Mouse (Mus musculus) ovary, postnatal 10 days (tissue): ENCODE data around the gene Daam1.

Experiments used
- DNase-seq: peaks from one replicate; pipeline ENCODE4 v3.0.0; 2022; ENCODE audit warnings: low spot score

The Daam1 gene

DNA sequence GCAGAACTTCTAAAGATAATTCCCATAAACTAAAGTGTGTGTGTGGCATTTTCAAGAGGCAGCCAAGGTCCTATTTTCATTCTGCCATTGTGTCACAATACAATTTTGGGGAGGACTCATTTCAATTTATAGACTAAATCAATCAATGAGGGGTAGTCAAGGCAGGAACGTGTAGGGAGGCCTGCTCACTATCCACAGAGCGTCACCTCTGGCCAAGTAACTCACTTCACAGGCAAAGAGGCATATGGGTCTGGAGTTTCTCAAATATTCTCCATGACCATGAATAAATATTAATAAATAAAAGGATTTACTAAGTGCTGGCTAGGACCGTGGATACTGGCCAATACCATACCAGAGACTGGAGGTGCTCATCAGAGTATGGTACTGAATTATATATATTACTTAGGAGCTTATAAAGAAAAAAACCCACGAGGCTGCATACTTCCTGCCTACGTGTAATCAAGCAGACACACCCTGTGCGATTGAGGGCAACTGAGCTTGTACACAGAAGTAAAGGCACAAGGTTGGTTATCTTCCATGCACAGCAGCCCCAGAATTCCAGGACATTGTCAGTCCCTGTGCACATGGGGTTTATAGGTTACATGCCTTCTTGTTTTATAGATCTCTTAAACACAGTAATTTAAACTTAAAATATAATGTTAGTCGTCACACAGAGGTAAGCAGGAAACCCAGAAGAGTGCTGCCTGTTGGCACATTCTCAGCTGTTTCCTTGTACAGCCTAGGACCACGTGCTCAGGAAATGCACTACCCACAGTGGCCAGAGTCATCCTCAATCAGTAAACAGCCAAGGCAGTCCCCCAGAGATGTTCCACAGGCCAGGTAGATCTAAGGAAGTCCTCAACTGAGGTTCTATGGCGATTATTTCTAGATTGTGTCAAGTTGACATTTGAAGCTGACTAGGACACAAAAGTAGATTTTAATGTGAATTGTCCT lies 101.8 kb downstream of the Daam1 start:
- DNase-seq = no peak

DNA sequence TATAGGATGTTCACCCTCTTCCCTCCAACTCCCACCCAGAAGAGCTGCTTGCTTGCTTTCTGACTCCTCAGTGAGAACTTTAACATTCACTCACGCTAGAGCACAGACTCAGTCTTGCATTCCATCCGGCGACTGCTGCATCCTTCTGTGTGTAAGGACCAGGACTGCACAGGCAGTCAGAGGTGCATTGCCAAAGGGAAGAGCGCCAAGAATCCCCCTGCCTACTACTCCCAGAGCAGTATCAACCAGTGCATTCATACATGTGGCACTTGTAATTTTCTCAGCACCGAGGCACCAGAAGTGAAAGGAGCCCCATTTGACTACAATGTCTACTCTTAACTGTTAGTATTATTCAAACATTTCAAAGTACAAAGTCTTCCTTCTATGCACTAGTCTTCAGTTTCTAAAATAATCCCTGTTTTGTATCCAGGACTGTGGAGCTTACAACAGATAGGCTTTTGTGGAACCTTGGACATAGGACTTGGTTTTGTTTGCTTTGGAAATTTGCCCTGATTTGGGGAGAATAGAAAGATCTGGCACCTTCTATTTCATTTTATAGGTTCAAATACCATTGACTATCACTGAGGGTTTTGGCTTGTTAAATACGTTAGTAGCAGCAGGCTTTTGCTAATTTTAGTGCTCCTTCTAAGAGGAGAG lies 103.2 kb downstream of the Daam1 start:
- DNase-seq = no peak

DNA sequence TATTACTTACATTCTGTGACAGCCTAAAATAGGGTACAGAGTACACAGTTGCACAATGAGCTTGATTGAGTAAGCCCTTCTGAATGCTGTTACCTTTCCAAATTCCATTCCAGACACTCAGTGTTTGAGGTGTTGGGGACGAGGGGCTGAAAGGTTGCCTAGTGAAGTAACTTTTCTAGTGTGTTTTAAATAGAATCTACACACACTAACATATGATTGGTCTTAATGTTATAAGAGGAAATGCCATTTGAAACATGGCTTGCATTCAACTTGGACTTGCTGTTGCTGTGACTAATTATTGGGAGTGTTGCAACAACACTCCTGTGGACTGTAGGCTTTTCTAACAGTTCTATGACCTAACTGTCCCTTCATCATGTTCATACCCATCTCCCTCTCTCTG lies 105.8 kb downstream of the Daam1 start:
- DNase-seq = no peak

DNA sequence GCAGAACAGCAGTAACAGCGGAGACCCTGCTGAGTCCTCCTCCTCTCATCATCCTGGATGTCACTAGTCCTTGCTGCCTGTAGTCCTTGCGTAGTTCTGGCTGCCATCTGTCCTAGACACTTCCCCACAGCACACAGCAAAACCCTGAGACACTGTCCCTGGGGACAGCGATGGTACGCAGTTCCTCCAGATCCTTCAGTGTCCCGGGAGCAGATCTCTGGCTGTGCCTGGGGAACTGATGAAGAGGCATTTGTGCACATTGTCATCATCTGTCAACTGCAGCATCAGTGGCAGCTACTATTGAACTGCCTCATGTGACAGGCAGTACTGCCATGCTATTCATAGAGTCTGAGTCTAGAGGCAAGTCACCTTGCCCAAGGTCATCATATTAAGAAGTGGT lies 107.6 kb downstream of the Daam1 start:
- no peak for DNase-seq

DNA sequence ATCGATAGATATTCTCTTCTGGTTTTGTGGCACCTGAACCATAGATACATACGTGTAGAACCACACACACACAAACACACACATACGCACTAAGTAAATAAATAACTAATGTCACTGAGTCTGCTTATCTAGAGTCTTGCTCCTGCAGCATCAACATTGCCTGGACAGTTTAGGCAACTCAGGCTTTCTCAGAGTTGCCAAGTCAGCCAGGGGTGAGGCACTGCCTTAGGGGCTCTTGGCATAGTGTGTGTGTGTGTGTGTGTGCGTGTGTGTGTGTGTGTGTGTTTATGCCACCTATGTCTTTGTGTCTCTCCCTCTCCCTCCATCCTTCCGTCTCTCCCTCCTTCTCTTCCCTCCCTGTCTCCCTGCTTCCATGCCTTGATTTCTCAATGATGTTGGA lies 110.4 kb downstream of the Daam1 start:
- no peak for DNase-seq

DNA sequence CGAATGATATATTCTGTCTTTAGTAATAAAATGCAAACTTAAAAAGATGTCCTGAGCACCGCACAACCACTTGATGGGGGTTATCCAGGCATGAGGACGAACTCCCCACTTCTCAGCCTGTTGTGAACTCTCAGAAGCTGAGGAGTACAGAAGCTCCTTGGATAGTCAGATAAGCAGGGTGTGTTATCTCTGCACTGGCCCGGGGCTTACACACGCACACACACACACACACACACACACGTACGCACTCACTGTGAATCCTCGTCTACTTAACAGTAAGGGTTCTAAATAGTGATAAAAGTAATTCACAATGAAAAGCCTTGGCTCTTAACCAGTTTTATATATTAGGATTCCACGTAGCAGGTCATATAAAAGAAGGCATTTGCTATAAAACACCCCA lies 112.2 kb downstream of the Daam1 start:
- DNase-seq = no peak

DNA sequence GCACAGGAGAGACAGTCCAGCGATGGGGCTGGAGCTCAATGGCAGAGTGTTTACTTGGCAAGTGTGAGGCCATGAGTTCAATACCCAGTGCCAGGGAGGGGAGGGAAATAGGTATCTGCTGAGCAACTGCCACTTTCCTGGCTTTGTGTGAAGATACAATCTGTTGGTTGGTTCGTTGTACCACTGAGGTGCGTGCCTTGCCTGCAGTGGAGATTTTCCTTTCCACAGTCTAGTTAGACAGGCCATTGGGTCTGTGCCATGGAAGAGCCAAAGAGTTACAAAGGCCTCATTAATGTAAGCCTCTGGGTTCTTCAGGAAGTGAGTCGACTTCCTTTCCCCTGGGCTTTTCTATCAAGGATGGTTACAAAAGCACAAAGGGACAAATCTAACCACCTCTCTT lies 112.8 kb downstream of the Daam1 start:
- no peak for DNase-seq

DNA sequence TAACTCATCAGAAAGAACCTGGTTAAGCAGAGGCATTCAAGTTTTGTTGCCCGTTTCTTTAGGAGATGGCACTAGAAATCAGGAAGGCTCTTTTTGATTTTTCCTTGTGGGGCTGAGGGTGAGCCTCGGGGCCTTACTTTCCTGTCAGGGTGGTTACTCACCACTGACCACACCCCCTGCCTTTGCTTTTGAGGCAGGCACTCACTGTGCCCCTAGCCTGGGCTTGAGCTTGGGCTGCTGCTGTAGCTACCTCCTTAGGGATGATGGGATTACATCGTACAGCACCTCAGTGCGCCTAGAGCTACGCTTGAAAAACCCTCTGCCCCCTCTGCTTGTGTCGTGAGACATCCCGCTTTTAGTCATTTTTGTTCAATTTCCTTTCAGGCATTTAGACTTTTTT lies 115.0 kb downstream of the Daam1 start:
- DNase-seq = no peak

DNA sequence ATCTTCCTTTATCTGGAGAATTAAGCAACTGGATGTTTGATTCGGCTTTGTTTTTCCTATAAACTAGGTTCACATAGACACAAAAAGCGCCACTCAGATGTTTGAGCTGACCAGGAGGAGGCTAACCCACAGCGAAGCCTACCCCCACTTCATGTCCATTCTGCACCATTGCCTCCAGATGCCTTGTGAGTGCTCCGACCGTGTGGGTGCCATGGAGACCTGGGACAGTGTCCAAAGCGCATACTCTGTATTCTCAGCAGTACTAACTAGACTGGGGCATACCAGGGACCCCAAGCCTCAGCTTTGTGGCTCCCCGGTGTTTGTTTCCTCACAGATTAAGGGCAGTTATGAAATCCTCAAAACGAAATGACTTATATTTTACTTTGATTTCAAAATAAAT lies 115.6 kb downstream of the Daam1 start:
- no peak for DNase-seq

DNA sequence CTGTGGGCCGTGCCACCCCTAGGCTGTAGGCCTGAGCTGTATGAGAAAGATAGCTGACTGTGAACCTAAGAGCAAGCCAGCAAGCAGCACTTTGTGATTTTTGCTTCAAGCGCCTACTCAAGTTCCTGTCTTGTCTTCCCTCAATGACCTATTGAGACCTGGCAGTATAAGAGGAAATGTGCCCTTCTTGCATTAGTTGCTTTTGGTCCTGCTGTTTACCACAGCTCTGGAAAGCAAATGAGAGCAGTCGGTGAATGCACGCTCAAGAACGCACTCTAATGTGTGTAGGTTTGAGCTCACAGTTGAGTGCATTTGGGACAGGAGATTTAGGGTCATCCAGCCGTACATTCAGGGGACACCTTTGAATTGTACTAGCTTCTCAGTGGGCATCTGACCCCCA lies 118.1 kb downstream of the Daam1 start:
- no peak for DNase-seq

DNA sequence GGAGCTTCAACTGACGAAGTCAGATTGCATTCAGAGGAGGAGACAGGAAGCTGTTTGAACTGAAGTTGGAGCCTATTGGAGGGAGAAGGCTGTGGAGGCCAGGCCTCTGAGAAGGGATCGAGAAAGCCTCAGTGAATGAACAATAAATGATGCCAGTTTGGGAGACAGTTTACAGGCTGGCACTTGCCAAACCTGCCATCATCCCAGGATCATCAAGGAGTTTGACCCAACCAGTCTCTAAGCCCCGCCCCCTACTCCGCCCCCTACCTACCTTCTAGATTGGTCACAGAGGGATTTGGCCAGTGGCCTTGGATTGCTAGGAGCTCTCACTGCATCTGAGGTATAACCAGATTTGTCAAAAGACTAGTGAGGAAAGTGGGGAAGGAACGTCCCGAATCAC lies 118.7 kb downstream of the Daam1 start:
- no peak for DNase-seq

DNA sequence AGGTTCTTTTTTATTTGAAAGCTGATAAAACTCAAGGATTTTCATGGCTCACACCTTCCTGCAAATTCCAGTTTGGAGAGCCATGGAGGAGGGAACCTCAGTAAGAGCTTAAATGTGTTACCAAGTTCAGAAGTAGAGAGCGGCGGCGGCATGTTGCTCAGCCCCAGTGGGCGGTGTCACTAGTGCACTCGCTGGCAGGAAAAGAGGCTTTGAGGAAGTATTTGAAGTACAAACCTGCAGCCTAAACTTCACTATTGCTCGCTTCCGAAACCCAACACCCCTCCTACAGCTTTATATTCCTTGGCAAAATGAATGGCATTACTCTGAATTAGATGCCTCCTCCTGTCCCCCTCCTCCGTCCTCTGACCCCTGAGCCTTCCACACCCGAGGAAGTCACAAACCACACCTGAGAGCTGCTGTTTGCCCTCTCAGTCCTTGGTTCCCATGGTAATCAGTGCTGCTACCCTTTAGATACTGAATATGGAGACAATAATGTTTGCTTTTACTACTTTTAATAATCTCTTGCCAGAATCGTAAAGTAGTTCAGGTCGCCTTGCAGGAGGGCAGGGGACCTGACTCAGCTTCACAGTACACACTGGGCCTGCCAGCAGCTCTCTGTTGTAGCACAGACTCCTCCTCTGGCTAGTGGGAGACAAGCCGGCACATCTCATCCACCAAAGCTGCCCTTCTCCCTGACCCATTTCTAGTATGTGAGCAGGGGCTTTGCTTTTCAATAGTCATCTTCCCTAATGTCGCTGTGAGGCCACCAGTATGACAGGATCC lies 119.4 kb downstream of the Daam1 start:
- no peak for DNase-seq

DNA sequence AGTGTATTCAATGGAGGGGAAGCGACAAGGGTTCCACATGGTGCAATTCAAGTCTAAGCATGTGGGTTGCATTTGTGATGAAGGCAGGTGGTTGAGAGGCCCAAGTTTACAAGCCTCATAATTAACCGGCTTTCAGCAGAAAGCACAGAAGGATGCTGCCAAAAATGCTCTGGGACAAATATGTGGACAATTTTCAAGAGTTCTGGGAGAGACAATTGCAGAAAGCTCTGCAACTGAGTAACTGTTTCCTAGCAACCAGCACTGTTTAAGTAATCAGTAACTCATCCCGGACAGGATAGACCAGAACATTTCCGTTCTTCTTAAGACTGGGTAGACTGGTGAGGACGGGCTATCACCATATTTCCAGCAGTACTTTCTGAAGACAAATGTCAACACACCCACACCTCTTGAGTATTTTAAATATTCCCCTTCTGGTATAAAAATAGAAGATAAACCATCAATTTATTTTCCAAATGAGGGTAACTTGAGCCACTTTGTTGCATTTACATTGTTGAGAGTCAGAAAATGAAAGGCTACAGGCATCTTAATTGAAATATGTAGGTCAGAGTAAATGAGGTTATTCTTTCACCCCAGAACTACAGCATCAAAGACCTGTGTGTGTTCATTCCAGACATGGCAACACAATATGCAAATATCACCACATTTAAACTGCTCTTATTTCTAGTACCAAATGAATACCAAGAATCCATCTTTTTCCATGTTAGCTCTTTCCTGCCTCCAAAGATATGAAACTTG lies 123.5 kb downstream of the Daam1 start:
- no peak for DNase-seq

DNA sequence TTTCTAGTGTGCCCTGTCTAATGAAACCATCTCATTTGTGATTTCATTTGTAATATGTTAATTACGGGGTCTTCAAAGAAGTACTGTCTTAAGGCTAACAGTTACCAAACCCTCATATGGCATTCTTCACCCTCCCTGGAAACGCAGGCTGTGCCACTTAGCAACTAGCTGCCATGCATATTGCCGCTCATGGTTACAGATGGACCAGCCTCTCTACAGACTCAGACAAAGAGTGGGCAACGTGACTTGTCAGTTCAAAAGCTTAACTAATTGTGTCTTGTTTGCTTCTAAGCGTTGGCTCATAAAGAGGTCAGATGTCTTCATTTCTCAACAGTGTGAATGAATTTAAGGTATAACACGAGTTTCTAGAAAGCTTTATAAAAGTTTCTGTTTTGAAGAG lies 126.1 kb downstream of the Daam1 start:
- no peak for DNase-seq

DNA sequence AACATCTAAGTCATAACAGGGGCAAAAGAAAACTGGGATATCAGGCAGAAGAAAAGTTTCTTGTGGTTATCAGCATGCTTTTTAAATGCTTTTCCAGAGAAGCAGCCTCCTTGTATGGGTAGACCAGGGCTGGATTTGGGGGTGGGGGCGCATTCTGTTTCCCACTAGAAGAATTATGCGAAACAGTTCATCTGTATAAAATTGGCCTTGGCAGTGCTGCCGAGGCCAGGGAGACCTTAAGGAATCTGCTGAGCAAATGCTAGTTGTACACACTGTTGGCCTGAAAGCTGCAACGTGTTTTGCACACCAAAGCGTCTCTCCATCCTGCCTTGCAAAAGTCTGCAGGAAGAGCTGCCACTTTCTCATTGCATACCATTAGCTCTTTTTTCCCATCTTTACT lies 126.6 kb downstream of the Daam1 start:
- no peak for DNase-seq

DNA sequence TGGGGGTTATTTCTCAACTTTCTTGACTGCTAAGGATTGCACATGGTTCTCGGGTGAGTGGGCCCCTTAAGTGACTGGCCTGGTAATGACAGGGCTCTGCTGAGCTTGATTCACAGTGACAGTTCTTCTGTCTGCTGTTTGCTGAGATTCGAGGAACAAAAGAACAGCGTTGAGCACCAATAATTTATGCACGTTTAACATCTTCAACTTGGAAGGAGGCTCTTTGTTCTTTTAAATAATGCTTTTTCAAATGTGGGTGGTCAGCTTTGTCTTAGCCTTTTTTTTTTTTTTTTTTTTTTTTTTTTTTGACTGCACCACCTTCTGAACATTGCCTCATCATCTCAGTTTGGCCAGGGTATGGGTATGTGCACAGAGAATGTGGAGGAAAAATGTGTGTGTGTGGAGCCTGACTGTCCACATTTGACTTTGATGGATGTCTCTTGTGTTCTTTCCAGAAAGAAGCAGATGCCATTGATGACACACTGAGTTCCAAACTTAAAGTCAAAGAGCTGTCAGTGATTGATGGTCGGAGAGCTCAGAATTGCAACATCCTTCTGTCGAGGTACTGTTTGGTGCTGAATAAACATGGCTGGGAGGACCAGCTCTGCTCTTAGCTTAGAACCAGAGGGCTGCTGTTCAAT lies 128.6 kb downstream of the Daam1 start:
- DNase-seq = no peak

DNA sequence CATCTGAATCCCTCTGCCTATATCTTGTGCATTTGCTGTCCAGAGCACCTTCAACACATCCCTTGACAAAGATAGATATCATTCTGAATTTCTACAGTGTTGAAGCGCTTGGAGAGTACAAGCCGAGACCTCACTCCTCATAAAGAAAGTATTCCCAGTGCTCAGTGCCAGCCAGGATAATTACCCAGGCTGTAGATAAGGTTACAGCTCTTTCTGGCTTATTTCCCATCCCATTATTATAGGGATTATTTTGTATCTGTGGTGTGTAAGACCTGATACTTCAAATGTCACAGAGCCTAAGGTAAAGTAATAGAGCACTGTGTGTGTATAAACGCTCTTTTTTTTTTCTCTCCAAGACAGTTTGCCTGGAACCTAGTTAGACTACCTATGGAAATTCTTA lies 130.8 kb downstream of the Daam1 start:
- no peak for DNase-seq

DNA sequence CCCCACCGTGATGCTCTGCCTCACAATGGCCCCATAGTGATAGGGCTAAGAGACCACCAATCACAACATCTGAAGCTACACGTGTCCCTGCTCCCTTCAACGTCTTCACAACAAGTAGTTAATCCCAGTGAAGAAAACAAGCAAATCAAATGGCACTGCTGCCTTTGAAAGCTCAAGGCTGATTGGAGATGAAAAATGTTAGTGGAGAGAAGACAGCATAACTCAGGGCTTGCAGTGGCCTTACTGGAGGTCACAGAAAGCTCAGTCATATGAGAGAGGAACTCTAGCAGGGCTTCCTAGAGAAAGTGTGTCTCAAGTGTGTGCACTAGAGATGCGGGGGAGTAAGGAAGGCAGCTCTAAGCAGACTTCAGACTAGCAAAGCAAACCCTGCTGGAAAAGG lies 131.7 kb downstream of the Daam1 start:
- no peak for DNase-seq

DNA sequence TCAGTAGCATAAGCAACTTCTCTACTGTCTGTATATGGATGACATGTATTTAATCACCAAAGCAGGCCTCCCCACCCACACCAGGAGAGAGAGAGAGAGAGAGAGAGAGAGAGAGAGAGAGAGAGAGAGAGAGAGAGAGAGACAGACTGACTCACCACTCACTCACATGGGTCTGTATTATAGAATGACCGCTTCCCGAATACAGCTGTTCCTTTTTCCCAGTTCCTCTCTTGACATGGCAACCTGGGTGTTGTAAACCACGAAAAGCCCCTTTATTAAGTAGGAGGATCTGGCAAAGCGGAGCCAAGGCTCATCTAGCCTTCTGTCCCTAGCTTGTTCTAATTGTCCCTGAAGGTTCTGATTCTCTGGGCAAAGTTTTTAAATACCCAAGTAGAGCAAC lies 137.7 kb downstream of the Daam1 start:
- DNase-seq = no peak

DNA sequence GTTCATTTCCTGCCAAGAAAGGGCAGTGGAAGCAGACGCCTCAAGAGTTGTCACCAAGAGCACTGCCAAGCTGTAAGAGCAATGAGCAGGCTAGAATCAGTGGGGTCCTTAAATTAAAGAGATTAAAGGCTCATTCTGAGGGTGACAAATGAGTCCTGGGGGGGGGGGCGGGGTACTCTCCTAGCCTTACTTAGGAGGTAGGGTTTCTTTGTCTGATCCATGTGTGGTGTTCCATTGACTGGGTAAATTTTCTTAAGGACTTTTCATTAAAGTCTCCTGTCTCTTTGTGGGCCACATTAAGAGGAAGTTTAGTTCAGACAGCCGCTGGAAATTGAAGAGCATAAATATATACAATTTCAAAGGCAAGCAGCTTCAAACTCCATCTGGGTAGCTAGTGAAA lies 138.1 kb downstream of the Daam1 start:
- no peak for DNase-seq

DNA sequence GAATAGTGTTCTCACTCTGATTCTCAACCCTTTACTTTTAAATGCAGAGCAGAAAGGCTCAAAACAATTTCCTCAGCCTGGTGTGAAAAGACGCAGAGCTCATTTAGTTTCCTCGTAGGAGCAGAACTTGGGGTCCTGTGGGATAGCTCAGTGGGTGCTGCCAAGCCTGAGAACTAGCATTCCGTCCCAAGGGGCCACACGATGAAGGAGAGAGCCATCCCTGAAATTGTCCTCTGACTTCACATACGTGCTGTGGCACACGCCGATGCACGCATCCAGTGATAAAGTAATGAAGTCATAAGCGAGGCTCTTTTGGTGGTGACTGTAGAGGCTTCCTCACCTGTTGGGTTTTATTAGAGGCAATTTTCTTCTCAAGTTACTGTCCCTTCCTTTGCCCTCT lies 138.6 kb downstream of the Daam1 start:
- DNase-seq = no peak
